Mouse (Mus musculus) ES-Bruce4 (cell line): ENCODE measurements around the gene Gm28053.

ENCODE experiments used
- CTCF ChIP-seq: IDR thresholded peaks from one replicate; pipeline ENCODE4 v1.8.1; 2011; ENCODE audit warnings: low read depth, low read length
- POLR2A ChIP-seq: IDR thresholded peaks from one replicate; pipeline ENCODE4 v1.8.1; 2011; ENCODE audit warnings: low read length; ENCODE audit not compliant: insufficient read depth

- TF ChIP-seq POLR2A (no peak), CTCF (no peak)
Observed at GRCm38 (mm10) chr6:48725476-48725875, 7.1 kb downstream of the Gm28053 start.
